Mouse (Mus musculus): ENCODE data around the gene Exoc4. TPM values are rescaled to one million over a fixed set of nuclear protein-coding genes. Genes with fewer than 3 reads are reported as not detected.

The Exoc4 gene
- polyA plus RNA-seq, 1 experiment from 2014 or later: 25.4 TPM

DNA sequence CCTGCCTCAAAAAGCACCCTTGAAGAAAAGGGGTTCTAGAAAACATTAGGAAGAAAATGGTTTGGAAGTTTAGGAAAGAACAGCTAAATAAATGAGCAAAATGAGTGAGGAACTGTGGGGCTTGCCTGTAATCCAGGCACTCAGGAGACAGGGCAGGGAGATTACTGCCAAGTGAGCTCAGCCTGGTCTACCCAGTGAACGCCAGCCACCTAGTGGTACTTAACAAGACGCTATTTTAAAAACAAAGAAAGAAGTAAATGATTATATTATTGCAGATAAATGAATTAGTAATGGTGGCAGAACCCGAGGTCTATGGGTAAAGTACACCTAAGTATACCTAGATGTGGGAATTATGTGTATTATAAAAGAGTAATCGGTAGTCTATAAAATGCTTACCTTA, 651.7 kb downstream of the Exoc4 start:
- ATAC-seq (ENCODE audit: insufficient read depth, low FRiP score, low TSS enrichment): no peak
- no peaks in the 10 kb centered on the region for H3K36me3 ChIP-seq (ENCODE audit: control insufficient read depth, insufficient read depth, low read length)
- no peak overlapping the region for H3K9ac ChIP-seq (ENCODE audit: low read length)
- no peak overlapping the region for H3K27ac ChIP-seq (ENCODE audit: low read depth, low read length)
- H3K9me3 ChIP-seq (ENCODE audit: control insufficient read depth, low read length): no peaks in the 10 kb centered on the region
- 81% methylated on average over 4 of the region's 4 CpGs for WGBS
- H3K4me1 ChIP-seq (ENCODE audit: control insufficient read depth, insufficient read depth, low read length): no peaks in the 10 kb centered on the region
- H3K4me3 ChIP-seq (ENCODE audit: low read depth, low read length): no peak overlapping the region
- no peak for DNase-seq (ENCODE audit: low spot score)
- no peak overlapping the region for H3K4me2 ChIP-seq (ENCODE audit: low read depth)
- no peaks in the 10 kb centered on the region for H3K27me3 ChIP-seq (ENCODE audit: control insufficient read depth, insufficient read depth, low read length)

DNA sequence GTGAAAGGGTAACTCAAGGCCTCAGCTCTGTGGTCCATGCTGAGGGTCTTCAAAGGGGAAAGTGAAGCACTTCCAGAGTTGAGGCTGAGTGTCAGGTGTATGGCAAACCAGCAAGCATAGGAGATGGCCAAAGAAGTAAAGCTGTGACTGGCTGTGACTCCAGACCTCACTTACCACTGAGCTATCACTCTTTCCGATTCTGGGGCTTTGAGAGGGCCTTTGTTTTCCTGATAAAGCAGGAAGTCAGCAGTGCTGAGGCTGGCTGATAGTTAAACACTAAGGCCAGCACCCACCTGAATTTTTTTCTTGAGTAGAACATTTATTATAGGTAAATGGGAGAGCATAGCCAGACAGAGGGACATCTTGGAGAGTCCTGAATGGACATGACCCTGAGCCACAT, 656.2 kb downstream of the Exoc4 start:
- no peak for ATAC-seq (ENCODE audit: insufficient read depth, low FRiP score, low TSS enrichment)
- Histone ChIP-seq H3K4me3 (ENCODE audit: low read depth, low read length) (no peak overlapping the region), H3K36me3 (ENCODE audit: control insufficient read depth, insufficient read depth, low read length) (no peaks in the 10 kb centered on the region), H3K4me1 (ENCODE audit: control insufficient read depth, insufficient read depth, low read length) (no peaks in the 10 kb centered on the region), H3K27ac (ENCODE audit: low read depth, low read length) (no peak overlapping the region), H3K9me3 (ENCODE audit: control insufficient read depth, low read length) (no peaks in the 10 kb centered on the region), H3K4me2 (ENCODE audit: low read depth) (no peak overlapping the region), H3K27me3 (ENCODE audit: control insufficient read depth, insufficient read depth, low read length) (no peaks in the 10 kb centered on the region), H3K9ac (ENCODE audit: low read length) (no peak overlapping the region)
- WGBS: 73% methylated on average over 1 of the region's 1 CpGs
- no peak for DNase-seq (ENCODE audit: low spot score)

DNA sequence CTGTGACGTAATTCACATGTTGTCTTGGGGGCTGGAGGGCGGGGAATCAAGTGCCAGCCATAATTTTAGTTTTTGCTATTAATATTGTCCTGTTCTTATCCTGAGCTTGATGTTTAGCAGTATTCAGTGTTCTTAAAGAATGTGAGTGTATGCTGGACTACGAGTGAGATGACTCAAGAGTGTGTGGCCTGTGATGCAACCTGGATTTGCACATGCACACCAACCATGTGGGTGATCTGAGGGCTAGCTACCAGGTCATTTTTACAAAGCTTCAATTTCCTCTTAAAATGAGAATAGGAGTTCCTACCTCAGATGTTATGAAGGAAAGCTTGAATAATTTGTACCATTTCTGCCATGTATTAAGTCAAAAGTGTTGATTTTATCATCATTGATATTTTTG, 661.8 kb downstream of the Exoc4 start:
- no peak overlapping the region for H3K27ac ChIP-seq (ENCODE audit: low read depth, low read length)
- H3K9ac ChIP-seq (ENCODE audit: low read length): no peak overlapping the region
- no peak overlapping the region for H3K4me2 ChIP-seq (ENCODE audit: low read depth)
- WGBS: 85% methylated on average over 3 of the region's 3 CpGs
- no peaks in the 10 kb centered on the region for H3K9me3 ChIP-seq (ENCODE audit: control insufficient read depth, low read length)
- ATAC-seq (ENCODE audit: insufficient read depth, low FRiP score, low TSS enrichment) (no peak), DNase-seq (ENCODE audit: low spot score) (no peak)
- no peaks in the 10 kb centered on the region for H3K4me1 ChIP-seq (ENCODE audit: control insufficient read depth, insufficient read depth, low read length)
- H3K27me3 ChIP-seq (ENCODE audit: control insufficient read depth, insufficient read depth, low read length): no peaks in the 10 kb centered on the region
- no peaks in the 10 kb centered on the region for H3K36me3 ChIP-seq (ENCODE audit: control insufficient read depth, insufficient read depth, low read length)
- H3K4me3 ChIP-seq (ENCODE audit: low read depth, low read length): no peak overlapping the region

DNA sequence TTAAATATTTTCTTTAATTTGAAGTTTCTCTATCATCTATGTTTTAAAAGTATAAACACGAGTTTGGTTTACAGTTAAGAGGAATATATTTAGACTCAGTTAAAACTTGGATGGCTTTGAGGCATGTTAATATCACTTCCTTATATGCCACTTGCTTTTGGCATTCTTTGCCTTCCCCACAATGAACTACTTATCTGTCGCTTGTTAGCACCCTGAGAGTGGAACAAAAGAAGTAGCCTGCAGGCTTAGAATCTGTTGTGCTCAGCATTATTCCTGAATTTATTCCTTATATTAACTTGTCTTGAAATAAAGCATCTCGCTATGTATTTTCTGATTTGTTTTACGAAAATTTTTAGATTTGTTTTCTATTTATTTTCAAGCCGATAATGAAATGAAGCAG, 664.2 kb downstream of the Exoc4 start:
- Histone ChIP-seq H3K9me3 (ENCODE audit: control insufficient read depth, low read length) (no peaks in the 10 kb centered on the region), H3K27me3 (ENCODE audit: control insufficient read depth, insufficient read depth, low read length) (no peaks in the 10 kb centered on the region), H3K36me3 (ENCODE audit: control insufficient read depth, insufficient read depth, low read length) (no peaks in the 10 kb centered on the region), H3K4me3 (ENCODE audit: low read depth, low read length) (no peak overlapping the region), H3K27ac (ENCODE audit: low read depth, low read length) (no peak overlapping the region), H3K4me1 (ENCODE audit: control insufficient read depth, insufficient read depth, low read length) (no peaks in the 10 kb centered on the region), H3K9ac (ENCODE audit: low read length) (no peak overlapping the region), H3K4me2 (ENCODE audit: low read depth) (no peak overlapping the region)
- no peak for ATAC-seq (ENCODE audit: insufficient read depth, low FRiP score, low TSS enrichment)
- WGBS: 80% methylated on average over 5 of the region's 5 CpGs
- DNase-seq (ENCODE audit: low spot score): no peak

DNA sequence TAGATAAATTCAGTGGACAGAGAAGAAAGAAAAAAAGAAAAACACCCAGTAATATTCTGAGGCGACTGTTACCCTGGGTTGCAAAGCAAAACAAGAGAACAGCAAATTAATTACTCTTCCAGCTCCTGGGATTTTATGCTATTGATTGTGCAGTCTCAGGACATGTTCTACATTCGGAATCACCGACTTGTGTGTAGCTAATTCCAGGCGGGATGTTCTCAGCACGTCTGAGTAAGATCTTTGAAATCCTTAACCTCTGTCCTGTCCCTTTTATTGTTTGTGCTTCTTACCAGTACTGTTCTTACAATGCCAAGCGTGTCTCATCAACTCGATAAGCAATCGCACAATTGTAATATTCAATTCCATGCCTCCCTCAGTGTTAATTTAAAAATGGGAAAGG, 664.6 kb downstream of the Exoc4 start:
- H3K27ac ChIP-seq (ENCODE audit: low read depth, low read length): no peak overlapping the region
- H3K9ac ChIP-seq (ENCODE audit: low read length): no peak overlapping the region
- no peaks in the 10 kb centered on the region for H3K27me3 ChIP-seq (ENCODE audit: control insufficient read depth, insufficient read depth, low read length)
- H3K4me2 ChIP-seq (ENCODE audit: low read depth): no peak overlapping the region
- 79% methylated on average over 8 of the region's 8 CpGs for WGBS
- no peaks in the 10 kb centered on the region for H3K9me3 ChIP-seq (ENCODE audit: control insufficient read depth, low read length)
- H3K36me3 ChIP-seq (ENCODE audit: control insufficient read depth, insufficient read depth, low read length): no peaks in the 10 kb centered on the region
- H3K4me1 ChIP-seq (ENCODE audit: control insufficient read depth, insufficient read depth, low read length): no peaks in the 10 kb centered on the region
- H3K4me3 ChIP-seq (ENCODE audit: low read depth, low read length): no peak overlapping the region
- no peak for DNase-seq (ENCODE audit: low spot score)
- no peak for ATAC-seq (ENCODE audit: insufficient read depth, low FRiP score, low TSS enrichment)

DNA sequence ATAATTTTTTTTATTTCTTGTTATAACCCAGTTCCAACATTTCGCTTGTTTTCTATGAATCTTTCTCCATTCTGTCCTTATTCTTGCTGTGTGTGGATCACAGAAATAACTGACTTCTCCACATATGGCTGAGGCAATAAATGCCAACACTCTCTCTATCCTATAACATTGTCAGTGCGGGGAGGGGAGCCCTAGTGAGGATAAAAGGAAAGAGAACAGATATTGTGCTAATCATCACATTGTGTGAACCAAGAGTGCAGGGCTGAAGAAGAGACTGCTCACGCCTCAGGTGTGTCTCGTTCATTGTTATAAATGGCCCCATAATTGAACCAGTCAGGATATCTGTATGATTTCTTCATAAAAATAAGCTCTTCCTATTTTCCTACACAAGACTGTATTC, 665.1 kb downstream of the Exoc4 start:
- H3K27me3 ChIP-seq (ENCODE audit: control insufficient read depth, insufficient read depth, low read length): no peaks in the 10 kb centered on the region
- no peaks in the 10 kb centered on the region for H3K9me3 ChIP-seq (ENCODE audit: control insufficient read depth, low read length)
- H3K4me1 ChIP-seq (ENCODE audit: control insufficient read depth, insufficient read depth, low read length): no peaks in the 10 kb centered on the region
- DNase-seq (ENCODE audit: low spot score) (no peak), ATAC-seq (ENCODE audit: insufficient read depth, low FRiP score, low TSS enrichment) (no peak)
- 90% methylated on average over 4 of the region's 4 CpGs for WGBS
- no peaks in the 10 kb centered on the region for H3K36me3 ChIP-seq (ENCODE audit: control insufficient read depth, insufficient read depth, low read length)
- H3K27ac ChIP-seq (ENCODE audit: low read depth, low read length): no peak overlapping the region
- no peak overlapping the region for H3K9ac ChIP-seq (ENCODE audit: low read length)
- H3K4me2 ChIP-seq (ENCODE audit: low read depth): no peak overlapping the region
- no peak overlapping the region for H3K4me3 ChIP-seq (ENCODE audit: low read depth, low read length)

DNA sequence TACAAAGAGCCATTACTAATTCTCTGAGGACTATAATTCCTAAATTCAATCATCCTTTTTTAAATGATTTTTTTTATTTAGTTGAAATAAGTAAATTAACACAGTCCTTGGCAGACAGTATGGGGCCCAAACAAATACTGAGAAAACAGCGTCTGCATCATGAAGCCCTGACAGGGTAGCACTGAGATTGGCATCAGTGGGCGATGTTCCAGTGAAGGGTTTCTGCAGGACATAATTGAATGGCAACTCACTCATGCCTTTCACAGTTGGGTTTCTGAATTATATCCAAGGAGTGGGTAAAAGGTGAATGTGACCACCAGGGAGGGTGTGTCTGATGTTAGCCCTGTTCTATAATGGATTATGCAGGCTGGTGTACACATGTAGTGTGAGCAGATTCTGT, 674.7 kb downstream of the Exoc4 start:
- DNase-seq (ENCODE audit: low spot score) (no peak), ATAC-seq (ENCODE audit: insufficient read depth, low FRiP score, low TSS enrichment) (no peak)
- Histone ChIP-seq H3K27ac (ENCODE audit: low read depth, low read length) (no peak overlapping the region), H3K9me3 (ENCODE audit: control insufficient read depth, low read length) (no peaks in the 10 kb centered on the region), H3K27me3 (ENCODE audit: control insufficient read depth, insufficient read depth, low read length) (no peaks in the 10 kb centered on the region), H3K9ac (ENCODE audit: low read length) (no peak overlapping the region), H3K36me3 (ENCODE audit: control insufficient read depth, insufficient read depth, low read length) (no peaks in the 10 kb centered on the region), H3K4me3 (ENCODE audit: low read depth, low read length) (no peak overlapping the region), H3K4me2 (ENCODE audit: low read depth) (no peak overlapping the region), H3K4me1 (ENCODE audit: control insufficient read depth, insufficient read depth, low read length) (no peaks in the 10 kb centered on the region)
- WGBS: 95% methylated on average over 2 of the region's 2 CpGs

DNA sequence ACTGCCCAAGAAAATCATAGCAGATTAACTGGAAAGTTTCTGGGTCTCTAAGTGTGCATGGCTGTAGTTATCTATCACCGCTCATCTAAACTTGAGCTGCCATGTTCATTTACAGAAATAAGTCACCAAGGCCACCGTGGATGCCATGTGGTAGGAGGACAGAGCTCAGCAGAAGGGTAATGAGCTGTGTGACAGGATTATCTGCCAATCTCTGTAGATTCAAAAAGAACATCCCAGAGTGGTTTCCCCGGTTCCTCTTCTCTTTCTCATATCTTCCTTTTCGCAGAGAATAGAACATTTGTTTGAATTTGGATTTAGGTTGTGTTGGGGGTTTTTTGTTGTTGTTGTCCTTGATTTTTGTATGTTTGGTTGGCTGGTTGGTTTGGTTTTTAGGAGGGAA, 676.0 kb downstream of the Exoc4 start:
- no peak for ATAC-seq (ENCODE audit: insufficient read depth, low FRiP score, low TSS enrichment)
- H3K27ac ChIP-seq (ENCODE audit: low read depth, low read length): no peak overlapping the region
- WGBS: 96% methylated on average over 4 of the region's 4 CpGs
- H3K4me3 ChIP-seq (ENCODE audit: low read depth, low read length): no peak overlapping the region
- H3K4me1 ChIP-seq (ENCODE audit: control insufficient read depth, insufficient read depth, low read length): no peaks in the 10 kb centered on the region; the same call in 1 of the 2 replicates
- DNase-seq (ENCODE audit: low spot score): no peak
- no peaks in the 10 kb centered on the region for H3K27me3 ChIP-seq (ENCODE audit: control insufficient read depth, insufficient read depth, low read length)
- H3K9ac ChIP-seq (ENCODE audit: low read length): no peak overlapping the region
- H3K9me3 ChIP-seq (ENCODE audit: control insufficient read depth, low read length): no peaks in the 10 kb centered on the region
- no peaks in the 10 kb centered on the region for H3K36me3 ChIP-seq (ENCODE audit: control insufficient read depth, insufficient read depth, low read length)
- no peak overlapping the region for H3K4me2 ChIP-seq (ENCODE audit: low read depth)

DNA sequence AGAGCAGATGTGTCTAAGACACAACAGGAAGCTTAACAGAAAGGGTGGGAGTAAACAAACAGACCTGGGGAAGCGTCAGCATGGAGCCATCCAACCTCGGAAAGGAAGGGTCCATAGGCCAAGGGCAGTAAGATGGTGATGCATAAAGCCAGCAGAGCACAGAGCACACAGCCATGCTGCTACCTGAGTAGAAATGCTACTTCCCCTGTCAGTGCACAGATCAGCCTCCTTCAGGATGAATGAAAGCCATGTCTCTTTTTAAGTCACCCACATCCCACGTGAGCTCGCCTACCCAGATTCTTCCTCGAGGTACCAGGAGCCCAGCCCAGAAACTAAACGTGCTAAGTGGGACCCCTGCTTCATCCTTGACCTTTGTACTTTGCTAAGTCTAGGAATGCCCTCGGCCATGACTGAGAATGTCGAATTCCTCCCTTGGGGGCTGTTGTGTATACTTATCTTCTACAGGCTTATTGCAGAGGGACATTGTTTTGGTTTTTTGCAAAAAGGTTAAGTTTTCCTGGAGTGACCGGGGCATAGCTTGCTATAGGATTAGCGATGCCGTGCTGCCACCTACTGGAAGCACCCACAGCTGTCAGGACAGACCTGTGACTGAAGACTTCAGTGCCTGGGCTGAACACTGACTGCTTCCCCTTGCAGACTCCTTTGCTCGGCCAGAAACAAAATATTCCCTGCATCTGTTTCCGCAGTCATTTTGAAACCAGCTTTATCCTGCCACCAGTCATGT, 680.6 kb downstream of the Exoc4 start:
- Histone ChIP-seq H3K27ac (ENCODE audit: low read depth, low read length) (no peak overlapping the region), H3K9me3 (ENCODE audit: control insufficient read depth, low read length) (no peaks in the 10 kb centered on the region), H3K4me3 (ENCODE audit: low read depth, low read length) (no peak overlapping the region), H3K4me1 (ENCODE audit: control insufficient read depth, insufficient read depth, low read length) (no peaks in the 10 kb centered on the region; the same call in 1 of the 2 replicates), H3K36me3 (ENCODE audit: control insufficient read depth, insufficient read depth, low read length) (no peaks in the 10 kb centered on the region), H3K27me3 (ENCODE audit: control insufficient read depth, insufficient read depth, low read length) (no peaks in the 10 kb centered on the region), H3K9ac (ENCODE audit: low read length) (no peak overlapping the region), H3K4me2 (ENCODE audit: low read depth) (no peak overlapping the region)
- ATAC-seq (ENCODE audit: insufficient read depth, low FRiP score, low TSS enrichment): peak; percentile 53; the same call in 1 of the 2 replicates
- 29% methylated on average over 13 of the region's 13 CpGs for WGBS
- peak; percentile 79 for DNase-seq (ENCODE audit: low spot score)
